In genomic region chr5:92760542-92760941, GRCm38 (mm10) we compare ENCODE assay signal across 31 mouse cellular contexts.
"Had no signal": no experiment of that assay in that cellular context is flagged by ENCODE, and none has a peak within 500 bp of the region (broad histone marks: within the 10 kb centered on the region; RNA-seq: fewer than 3 reads in every experiment).

No protein-coding gene starts in this region.

- H3K27me3 ChIP-seq: limb, embryonic 12.5 days; limb, embryonic 13.5 days; limb, embryonic 15.5 days; liver, embryonic 12.5 days; liver, embryonic 13.5 days; liver, embryonic 15.5 days; lung, embryonic 15.5 days; megakaryocyte, embryonic 14.5 days; midbrain, embryonic 12.5 days; midbrain, embryonic 13.5 days; midbrain, embryonic 15.5 days; neural tube, embryonic 12.5 days had no signal

- H3K4me2 ChIP-seq: limb, embryonic 12.5 days; limb, embryonic 13.5 days; limb, embryonic 15.5 days; liver, embryonic 11.5 days; liver, embryonic 12.5 days; liver, embryonic 13.5 days; liver, embryonic 15.5 days; lung, embryonic 14.5 days; lung, embryonic 15.5 days; midbrain, embryonic 11.5 days; midbrain, embryonic 12.5 days; midbrain, embryonic 13.5 days; midbrain, embryonic 15.5 days; neural tube, embryonic 12.5 days had no signal

- ATAC-seq: liver, embryonic 12.5 days; liver, postnatal 0 days; lung, postnatal 0 days; midbrain, embryonic 13.5 days; midbrain, embryonic 15.5 days; midbrain, embryonic 16.5 days had no signal

- H3K36me3 ChIP-seq: limb, embryonic 10.5 days; limb, embryonic 12.5 days; limb, embryonic 13.5 days; limb, embryonic 15.5 days; liver, embryonic 12.5 days; liver, embryonic 13.5 days; liver, embryonic 15.5 days; lung, embryonic 15.5 days; midbrain, embryonic 10.5 days; midbrain, embryonic 12.5 days; midbrain, embryonic 13.5 days; midbrain, embryonic 15.5 days; neural tube, embryonic 12.5 days had no signal

- DNase-seq: left cerebral cortex, postnatal 4 days; liver; liver, embryonic 13.5 days; liver, postnatal 0 days; lung, adult 18-20 months; lung, adult 2 months; lung, embryonic 14.5 days; lung, postnatal 10 days; lung, postnatal 14 days; lung, postnatal 36 days; lung, postnatal 4 days; midbrain, embryonic 14.5 days had no signal

- H3K4me1 ChIP-seq: limb, embryonic 15.5 days; liver, embryonic 12.5 days; liver, embryonic 15.5 days; megakaryocyte, embryonic 14.5 days; midbrain, embryonic 12.5 days; midbrain, embryonic 13.5 days; midbrain, embryonic 15.5 days; neural tube, embryonic 12.5 days had no signal

- H3K9me3 ChIP-seq: limb, embryonic 10.5 days; limb, embryonic 12.5 days; limb, embryonic 13.5 days; limb, embryonic 15.5 days; liver, embryonic 12.5 days; liver, embryonic 13.5 days; liver, embryonic 15.5 days; lung, embryonic 15.5 days; midbrain, embryonic 10.5 days; midbrain, embryonic 12.5 days; midbrain, embryonic 13.5 days; midbrain, embryonic 15.5 days; neural tube, embryonic 12.5 days had no signal

- H3K27ac ChIP-seq: limb, embryonic 10.5 days; limb, embryonic 12.5 days; limb, embryonic 13.5 days; limb, embryonic 15.5 days; liver, embryonic 12.5 days; liver, embryonic 13.5 days; liver, embryonic 14.5 days; liver, embryonic 15.5 days; lung, embryonic 15.5 days; macrophage; midbrain, embryonic 10.5 days; midbrain, embryonic 12.5 days; midbrain, embryonic 13.5 days; midbrain, embryonic 15.5 days; neural tube, embryonic 12.5 days had no signal

- H3K9ac ChIP-seq: limb, embryonic 12.5 days; limb, embryonic 13.5 days; limb, embryonic 15.5 days; liver, embryonic 12.5 days; liver, embryonic 13.5 days; liver, embryonic 14.5 days; liver, embryonic 15.5 days; liver, postnatal 0 days; lung, embryonic 14.5 days; lung, embryonic 15.5 days; midbrain, embryonic 12.5 days; midbrain, embryonic 13.5 days; midbrain, embryonic 15.5 days; neural tube, embryonic 12.5 days had no signal

- H3K4me3 ChIP-seq: limb, embryonic 10.5 days; limb, embryonic 12.5 days; limb, embryonic 13.5 days; limb, embryonic 15.5 days; liver, embryonic 12.5 days; liver, embryonic 13.5 days; liver, embryonic 15.5 days; lung, embryonic 15.5 days; megakaryocyte, embryonic 14.5 days; midbrain, embryonic 10.5 days; midbrain, embryonic 12.5 days; midbrain, embryonic 13.5 days; midbrain, embryonic 15.5 days; neural tube, embryonic 12.5 days had no signal
